Mouse (Mus musculus): ENCODE data around the gene Gm10401. TPM values are rescaled to one million over a fixed set of nuclear protein-coding genes. Genes with fewer than 3 reads are reported as not detected.
"Not testable (repeated sequence)": the region's sequence is repeated elsewhere in the genome, so short reads cannot be mapped to it uniquely, and the experiment has no call there.

Gm10401 gene
- total RNA-seq, 2 experiments from 2014 or later, result not detected

DNA sequence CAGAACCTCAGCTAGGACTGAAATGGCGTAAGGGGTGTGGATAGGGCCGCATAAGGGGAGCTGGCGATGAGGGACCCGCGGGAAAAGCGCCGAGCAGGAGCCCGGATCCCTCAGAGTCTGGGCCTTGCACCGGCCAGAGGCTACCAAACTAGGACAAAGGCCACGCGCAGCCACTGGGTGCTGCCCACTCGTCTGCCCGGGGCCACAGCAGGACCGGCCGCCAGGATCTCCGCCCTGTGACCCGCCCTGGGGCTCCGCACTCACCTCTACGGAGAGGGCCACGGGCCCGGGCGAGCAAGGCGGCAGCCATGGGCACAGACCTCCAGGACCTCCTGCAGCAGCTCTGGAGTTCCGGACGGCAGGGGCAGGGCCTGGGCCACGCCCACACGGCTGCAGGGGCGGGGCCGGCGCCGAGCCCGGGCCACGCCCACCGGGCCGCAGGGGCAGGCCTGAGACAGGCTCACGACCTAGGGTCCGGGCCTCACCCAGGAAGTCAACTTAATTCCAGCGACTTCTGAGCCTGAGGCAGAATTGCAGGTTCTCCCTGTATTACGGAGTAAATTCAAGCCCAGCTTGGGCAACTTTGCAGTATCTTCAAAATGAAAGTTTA lies 21.0 kb upstream of the Gm10401 start, which contains the start of gene Acads:
Gene Acads, minus strand, starts transcription at position 386 of the 610 bp plus-strand sequence.
- peak; percentile 83 for DNase-seq

DNA sequence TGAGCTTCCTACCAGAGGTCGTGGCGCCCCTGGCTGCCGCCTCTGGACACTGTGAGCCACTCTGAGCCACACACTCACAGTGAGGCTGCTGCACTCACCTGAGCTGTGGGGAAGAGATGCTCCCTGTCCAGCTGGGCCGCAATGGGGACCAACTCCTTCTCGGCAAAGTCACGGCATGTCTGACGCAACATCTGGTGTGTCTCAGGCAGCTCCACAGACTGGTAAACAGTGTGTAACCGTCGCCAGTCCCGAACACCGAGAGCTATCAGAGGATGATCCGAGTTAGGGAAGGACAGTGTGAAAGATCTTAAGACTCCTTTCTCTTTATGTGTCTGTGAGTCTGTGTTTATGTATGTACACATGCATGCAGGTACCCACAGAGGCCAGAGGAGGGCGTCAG lies 19.4 kb upstream of the Gm10401 start:
- no peak for DNase-seq

DNA sequence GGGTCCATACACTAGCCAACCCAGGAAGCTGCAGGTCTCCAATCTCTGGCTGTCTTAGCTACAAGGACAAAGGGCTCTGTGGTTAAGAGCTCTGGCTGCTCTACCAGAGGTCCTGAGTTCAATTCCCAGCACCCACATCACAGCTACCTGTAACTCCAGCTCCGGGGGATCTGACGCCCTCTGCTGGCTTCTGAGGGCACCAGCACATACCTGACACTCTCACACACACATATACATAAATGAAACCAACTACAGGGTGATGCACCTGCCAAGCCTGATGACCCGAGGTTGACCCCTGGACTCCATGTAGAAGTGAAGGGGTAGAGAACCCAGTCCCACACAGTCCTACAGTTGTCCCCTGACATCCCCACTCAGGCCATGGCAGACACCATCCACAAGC lies 18.3 kb upstream of the Gm10401 start:
- DNase-seq, result no peak

DNA sequence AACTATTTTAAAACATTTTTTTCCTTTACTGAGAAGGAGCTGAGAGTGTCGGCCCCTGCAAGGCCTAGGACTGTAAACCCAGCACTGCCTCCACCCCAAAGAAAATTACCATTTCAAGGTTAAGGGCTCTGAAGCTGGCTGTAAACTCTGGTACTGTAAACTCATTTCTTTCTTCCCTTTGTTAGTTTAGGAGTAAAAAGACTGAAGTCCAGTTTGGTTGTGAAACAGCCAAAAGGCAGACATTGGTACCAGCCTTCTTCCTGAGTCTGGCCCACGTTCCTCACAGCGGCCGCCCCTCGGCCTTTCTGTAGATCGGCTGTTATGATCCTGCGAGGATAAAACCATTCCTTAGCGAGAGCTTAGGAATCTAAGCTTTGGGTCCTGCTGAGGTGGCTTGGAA lies 16.4 kb upstream of the Gm10401 start:
- DNase-seq, result no peak

DNA sequence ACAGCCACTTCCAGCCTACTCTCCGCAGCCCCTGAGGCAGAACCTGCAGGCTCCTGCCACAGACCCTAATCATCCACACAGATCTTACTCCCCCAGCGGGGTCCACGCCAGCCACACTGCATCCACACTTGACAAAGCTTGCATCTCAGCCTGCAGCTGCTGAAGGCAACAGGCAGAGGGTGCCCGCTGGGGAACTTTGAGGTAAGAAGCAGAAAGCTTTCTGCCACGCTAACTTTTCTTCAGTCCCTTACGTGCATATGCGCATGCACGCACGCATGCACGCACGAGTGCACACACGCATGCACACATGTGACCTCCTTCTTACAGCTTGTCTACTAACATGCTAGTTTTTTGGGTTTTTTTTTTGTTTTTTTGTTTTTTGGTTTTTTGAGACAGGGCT lies 15.1 kb upstream of the Gm10401 start:
- DNase-seq, result no peak

DNA sequence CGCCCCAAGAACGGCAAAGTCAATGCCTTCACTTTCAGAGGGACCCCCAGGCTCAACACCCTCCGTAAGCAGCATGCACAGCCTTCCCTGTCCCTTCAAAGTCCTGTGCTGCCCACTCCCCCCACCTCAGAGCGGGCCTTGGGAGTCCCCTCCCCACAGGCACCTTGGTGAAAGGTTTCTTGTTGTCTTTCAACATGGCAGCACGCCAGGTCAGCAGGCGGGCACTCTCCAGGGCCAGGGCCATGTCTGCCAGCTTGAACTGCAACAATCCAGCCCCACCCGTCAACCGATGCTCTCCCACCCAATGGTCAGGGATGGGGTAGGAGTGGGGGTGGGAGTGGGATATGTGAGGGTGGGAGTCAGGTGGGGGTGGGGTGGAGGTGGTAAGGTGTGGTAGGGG lies 13.1 kb upstream of the Gm10401 start:
- no peak for DNase-seq

DNA sequence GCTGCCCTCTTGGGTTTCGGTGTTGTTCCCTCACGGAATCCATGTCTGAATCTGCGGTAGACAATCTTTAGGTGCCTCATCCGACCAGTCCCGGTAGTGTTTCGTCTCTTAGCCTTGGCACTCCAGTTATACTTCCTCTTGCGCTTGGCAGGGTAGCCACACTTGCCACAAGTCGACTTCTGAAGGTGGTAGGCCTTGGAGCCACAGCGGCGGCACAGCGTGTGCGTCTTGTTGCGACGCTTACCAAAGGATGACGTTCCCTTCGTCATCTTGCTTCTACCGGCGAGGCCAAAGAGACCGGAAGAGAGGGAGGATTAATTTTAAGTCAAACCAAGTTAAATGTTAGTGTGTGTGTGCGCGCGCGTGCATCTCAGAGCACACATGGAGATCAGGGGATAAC lies 5.2 kb upstream of the Gm10401 start:
- DNase-seq, result not testable (repeated sequence)

DNA sequence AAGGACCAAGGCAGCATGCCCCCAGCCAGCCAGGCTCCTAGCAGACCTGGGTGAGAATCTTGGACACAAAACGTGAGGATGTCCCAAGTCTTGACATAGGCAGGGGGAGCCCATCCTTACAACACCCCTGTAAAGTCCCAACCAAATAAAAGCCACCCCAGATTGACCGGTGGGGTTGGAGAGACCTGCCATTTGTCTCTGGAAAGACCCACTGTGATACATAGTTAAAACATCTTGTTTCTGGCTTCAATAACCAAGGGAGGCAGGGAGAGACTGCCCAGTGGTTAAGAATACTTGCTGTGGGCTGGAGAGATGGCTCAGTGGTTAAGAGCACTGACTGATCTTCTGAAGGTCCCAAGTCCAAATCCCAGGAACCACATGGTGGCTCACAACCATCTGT lies 4.1 kb upstream of the Gm10401 start:
- DNase-seq, result no peak

DNA sequence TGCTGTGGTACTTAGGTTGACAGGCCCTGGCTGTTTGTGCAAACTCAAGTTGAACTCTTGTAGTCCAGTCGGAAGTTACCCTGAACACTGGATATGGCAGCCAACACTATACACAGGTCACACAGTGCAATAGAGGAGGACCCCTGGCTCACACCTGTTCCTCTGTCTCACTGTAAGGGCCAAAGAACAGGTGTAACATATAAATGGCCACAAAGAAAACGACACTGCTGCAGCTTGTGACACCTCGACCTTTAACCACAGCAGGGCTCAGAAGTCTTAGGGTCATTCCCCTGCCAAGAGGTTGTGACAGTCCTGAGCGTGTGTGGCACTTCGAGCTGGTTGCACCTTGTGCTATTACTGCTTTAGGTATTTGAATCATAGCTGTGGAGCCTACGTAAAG lies 2.4 kb upstream of the Gm10401 start:
- no peak for DNase-seq

DNA sequence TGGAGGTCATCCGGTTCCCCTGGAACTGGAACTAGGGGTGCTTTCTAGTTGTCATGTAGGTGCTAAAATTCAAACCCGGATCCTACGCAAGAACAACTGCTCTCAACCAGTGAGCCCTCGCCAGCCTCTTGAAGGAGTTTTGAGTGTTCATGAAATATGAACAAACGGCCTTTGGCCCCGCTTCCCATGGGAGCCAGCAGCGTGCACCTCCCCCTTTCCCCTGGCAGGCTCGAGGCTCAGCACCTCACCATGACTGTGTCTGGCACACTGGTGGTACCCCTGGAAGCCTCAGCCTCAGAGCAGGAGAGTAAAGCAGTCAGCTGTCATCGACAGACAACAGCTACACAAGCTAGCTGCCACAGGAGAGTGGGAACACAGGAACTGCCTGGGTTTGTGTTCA lies 1.9 kb upstream of the Gm10401 start:
- DNase-seq, result no peak

DNA sequence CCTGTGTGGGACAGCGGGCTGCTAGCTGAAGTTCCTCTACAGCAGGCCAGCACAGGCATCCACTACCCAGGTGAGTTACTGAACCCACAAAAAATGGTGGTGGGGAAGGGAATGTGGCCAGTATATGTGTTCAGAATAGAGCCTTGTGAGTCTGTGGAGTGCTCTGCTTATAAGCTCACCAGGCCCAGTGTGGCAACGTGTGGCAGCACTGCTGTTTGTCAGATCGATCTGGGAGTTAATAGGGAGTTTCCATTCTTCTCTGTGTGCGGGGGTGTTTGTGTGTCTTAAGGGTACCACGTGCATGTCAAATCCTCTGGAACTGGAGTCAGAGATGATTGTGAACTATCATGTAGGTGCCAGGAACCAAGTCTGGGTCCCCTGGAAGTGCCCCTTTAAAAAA lies 1.4 kb upstream of the Gm10401 start:
- DNase-seq, result no peak

DNA sequence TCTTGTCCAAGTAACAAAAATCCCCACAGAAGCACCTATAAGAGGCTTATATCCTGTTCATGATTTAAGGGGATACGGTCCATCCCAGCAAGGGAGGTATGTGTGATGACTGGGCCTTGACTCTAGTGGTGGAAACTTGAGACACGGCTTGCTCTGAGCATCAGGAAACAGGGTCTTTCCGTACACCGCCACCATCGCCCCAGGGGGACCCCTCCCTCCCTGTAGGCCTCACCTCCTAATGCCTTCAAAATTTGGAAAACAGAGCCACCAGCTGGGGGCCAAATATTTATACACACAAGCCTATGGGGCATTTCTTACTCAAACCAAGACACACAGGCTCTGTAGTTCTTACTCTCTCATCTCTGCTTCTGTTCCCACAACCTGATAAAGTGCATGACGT lies 6.3 kb downstream of the Gm10401 start:
- DNase-seq, result no peak

DNA sequence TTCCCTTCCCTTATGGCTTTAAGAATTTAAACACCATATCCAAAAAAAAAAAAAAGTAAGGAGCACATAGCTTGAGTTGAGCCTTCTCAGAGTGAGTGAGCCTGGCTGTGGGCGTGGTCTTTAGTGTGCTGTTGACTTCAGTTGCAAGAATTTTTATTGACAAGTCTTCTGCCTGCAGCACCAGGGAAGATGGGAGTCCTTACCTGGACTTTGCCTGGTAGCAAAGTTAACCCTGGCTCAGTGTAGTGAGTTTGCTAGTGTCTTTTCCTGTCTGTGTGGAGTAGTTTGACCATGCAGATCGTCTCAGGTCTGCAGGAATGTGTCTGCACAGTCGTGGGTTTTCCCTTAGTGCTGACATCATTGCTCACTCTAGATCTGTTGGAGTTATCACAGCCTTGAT lies 7.1 kb downstream of the Gm10401 start:
- DNase-seq, result no peak

DNA sequence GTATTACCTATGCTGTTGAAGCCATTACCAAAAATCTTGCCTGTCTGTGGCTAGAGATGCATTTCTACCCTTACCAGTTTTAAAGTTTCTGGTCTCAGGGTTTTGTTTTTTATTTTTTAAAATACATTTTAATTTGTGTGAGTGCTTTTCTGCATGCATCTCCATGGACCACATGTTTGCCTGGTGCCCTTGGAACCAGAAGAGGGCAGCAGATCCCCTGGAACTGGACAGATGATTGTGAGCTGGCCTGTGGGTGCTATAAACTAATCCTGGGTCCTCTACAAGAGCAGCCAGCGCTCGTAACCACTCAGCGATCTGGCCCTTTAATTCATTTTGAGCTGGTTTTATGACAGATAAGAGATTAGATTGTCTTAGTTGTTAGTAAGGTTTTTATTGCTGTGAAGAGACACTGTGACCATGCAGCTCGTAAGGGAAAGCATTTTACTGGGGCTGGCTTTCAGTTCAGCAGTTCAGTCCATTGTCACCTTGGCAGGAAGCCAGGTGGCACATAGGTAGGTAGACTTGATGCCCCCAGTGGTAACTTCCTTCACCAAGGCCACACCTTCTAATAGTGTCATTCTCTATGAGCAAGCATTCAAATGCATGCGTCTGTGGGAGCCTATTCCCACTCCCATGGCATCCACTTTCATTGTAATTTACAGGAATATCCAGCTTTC lies 8.4 kb downstream of the Gm10401 start:
- no peak for DNase-seq

DNA sequence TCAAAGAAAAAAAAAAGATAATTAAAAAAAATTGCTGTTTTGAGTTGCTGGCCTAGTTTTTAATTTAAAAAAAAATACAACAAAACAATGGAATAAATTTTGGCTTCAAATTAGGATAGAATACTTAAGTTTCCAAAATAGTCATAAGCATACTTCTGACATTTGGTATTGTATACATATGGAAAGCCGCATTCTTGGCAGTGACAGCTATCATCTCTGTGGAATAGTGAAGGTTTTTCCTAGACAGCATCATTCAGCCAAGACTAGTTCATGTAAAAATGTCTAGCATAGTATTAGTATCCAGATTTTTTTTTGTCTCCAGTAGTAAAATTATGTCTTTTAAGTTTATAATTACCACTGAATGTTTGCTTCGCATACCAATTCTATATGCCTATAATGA lies 12.4 kb downstream of the Gm10401 start:
- DNase-seq, result no peak

DNA sequence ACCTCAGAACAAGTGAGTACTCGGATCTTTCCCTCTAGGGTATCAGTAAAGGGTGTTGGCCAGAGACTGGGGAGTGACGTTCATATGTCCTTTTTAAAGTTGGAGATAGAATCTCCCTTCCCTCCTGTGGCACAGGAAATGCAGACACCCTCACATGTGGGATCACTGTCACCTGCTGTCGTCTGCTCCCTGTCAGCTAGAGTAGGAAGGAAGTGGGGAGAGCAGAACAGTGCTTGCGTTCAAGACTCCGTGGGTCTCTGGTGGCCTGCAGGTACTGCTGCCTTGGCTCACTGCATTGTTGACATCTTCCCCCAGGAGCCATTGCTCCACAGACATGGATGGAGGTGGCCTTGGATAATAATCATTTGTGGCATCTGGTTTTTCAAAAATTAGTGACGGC lies 14.6 kb downstream of the Gm10401 start:
- no peak for DNase-seq

DNA sequence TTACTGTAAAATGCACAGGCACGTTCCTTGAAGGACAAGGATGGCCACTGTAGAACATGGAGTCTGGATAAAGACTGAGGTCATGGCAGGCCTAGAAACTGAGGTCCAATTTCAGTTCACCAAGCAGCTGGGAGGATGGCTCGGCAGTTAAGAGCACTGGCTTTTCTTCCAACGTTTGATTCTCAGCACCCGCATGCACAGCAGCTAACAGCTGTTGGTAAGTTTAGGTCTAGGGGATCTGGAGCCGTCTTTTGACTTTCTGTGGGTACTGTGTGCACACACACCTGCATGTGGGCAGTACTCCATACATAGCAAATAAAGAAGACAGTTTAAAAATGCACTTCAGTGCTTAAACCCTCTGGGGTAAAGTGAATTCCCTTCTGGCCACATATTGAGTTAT lies 16.5 kb downstream of the Gm10401 start:
- DNase-seq, result no peak

DNA sequence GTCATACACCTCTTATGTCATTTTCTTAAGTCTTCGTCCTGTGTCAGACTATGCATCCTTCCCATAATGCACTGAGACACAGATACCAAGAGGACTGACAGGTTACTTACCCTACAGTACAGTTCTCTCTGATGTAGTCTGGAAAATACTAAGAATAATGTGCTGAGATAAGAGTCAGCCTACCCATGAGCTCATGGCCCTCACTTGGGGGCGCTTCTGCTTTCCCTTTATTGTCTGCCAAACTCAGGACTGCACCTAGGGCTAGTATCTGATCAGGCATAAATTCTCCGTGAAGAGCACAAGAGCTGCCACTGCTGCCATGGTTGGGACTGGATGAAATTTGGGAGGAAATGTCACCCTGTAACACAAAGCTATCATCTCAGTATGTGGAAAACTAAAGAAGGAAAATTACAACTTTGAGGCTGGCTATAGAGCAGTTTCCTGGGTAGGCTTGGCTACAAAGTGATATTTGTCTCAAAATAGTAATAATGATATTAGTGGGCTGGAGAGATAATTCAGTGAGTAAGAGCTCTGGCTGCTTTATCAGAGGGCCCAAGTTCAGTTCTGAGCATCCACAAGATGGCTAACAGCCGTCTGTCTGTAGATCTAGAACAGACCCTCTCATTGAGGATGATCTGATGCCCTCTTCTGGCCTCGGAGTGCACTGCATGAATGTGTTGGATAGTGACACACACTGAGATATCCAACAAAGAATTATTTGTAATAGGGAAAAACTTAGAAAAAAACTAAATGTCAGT lies 21.8 kb downstream of the Gm10401 start:
- DNase-seq, result peak; percentile 69

DNA sequence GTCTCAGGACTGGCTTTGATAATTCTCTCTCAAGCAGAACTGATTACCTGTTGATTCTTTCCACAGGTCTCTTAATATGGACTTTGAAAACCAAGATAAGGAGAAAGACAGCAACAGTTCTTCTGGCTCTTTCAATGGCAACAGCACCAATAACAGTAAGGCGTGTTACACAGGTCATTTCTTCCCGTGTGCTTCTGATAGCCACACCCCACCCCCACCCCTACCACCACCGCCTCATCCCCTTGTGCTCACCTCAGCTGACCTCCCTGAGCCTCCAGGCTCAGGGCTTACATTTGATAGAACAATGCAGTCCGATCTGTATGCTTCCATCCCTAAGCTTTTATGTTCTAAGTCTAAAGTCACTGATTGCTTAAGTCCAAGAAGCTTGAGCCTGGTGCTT lies 23.3 kb downstream of the Gm10401 start:
- DNase-seq, result no peak

DNA sequence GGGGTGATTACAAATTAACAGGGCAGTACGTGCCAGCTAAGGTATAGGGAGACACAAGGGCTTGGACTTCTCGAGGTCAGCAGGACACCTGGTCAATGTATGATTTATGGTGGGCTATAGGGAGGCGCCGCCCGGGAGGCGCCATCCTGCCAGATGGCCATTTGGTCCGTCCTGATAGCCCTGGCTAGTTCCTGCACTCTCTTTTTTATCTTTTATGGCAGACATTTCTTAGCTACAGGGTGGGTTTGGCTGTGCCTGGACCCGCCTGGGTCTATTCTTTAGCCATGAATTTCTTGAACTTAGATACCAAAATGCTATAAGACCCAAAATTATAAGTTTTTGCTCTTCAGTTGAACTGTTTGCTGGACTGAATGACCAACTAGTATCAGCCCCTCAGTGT lies 24.8 kb downstream of the Gm10401 start:
- DNase-seq, result not testable (repeated sequence)

DNA sequence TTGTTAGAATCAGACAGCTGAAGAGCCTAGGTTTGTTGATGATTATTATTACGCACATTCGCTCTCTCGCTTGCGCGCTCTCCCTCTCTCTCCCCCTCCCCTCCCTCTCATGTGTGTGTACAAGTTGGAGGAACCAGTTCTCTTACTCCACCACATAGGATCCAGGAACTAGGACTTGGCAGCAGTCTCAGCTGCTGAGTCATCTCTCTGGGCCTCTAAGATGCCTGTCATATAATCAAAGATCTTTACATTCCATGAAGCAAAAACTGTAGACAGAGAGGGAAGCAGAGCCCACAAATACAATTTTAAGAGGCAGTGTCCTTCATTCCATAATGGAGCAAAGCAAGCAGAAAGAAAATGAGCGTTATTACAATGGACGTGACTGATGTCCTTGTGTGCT lies 26.0 kb downstream of the Gm10401 start:
- DNase-seq, result no peak

DNA sequence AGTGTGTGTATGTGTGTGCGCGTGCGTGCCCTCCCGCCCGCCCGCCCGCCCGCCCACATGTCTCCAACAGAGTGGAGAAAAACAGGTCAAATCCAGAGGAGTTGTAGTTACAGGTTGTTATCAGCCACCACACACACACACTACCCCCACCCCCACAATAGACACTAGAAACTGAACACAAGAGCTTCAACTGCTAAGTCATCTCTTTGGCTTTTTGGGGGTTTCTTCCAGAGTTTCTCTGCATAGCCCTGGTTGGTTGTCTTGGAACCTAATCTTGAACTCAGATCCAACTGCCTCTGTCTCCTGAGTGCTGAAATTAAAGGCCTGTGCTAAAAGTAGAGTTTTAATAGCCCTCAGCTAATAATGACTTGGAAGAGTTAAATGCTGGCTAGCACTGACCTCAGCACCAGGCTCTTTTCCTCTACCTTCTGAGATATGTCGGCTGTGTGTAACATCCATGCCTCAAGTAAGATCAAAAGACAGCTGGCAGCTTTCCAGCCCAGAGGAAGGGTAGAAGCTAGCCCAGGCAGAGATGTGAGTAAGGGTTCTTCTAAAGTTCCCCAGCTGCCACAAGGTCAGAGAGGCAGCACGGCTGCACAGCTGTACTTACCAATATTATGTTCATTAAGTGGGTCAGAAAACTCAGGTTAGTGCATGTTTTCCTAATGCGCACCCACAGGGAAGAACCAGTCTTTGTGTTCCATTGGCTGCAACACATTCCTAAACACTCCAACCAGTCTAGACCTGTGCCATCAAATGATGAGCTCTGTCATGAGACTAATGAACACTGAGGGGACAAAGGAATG lies 26.8 kb downstream of the Gm10401 start:
- DNase-seq, result no peak

DNA sequence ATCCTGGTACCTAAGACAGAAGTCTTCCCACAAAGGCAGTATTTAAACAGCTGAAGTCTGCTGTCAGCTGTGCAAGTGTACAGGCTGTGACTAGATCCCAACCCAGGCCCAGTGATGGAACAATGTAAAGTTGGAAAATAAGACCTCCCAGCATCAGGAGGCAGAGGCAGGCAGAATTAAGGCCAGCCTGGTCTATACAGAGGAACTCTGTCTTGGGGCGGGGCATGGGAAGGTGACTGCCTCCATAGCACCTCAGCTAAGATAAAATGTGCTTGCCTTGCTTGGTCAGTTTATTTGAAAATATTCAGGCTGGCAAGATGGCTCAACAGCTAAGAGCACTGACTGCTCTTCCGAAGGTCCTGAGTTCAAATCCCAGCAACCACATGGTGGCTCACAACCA lies 27.6 kb downstream of the Gm10401 start:
- no peak for DNase-seq
